Mouse (Mus musculus): Measurements from ENCODE around the gene Asap3. TPM values are rescaled to one million over a fixed set of nuclear protein-coding genes. Genes with fewer than 3 reads are reported as not detected.
A peak's percentile ranks its signal among the peaks of the same experiment; 100 is the strongest.

Asap3 gene
- polyA plus RNA-seq, 1 experiment = 6.3 TPM

GRCm38 (mm10) chr4:136198846-136199245 lies 7.3 kb upstream of the Asap3 start:
- 74% methylated on average over 7 of the region's 7 CpGs for WGBS
- Histone ChIP-seq H3K27me3 (ENCODE audit: control insufficient read depth, insufficient read depth, low read length) (no peaks in the 10 kb centered on the region), H3K4me3 (replicated peaks; ENCODE audit: insufficient read depth, low read depth, low read length) (no peak overlapping the region), H3K4me1 (ENCODE audit: control insufficient read depth, insufficient read depth, low read length) (no peaks in the 10 kb centered on the region), H3K27ac (ENCODE audit: insufficient read depth, low read length) (no peak overlapping the region)
- no peak for TF ChIP-seq CTCF (IDR thresholded peaks at IDR 0.05; ENCODE audit: borderline replicate concordance, insufficient read depth, low read depth, low read length)
- no peak for TF ChIP-seq POLR2A (IDR thresholded peaks at IDR 0.05; ENCODE audit: borderline replicate concordance, insufficient read depth, low read length)
- no peak for DNase-seq

GRCm38 (mm10) chr4:136199562-136200292 lies 6.4 kb upstream of the Asap3 start:
- peak; percentile 34 to 48 for DNase-seq
- no peaks in the 10 kb centered on the region for H3K27me3 ChIP-seq (ENCODE audit: control insufficient read depth, insufficient read depth, low read length)
- no peaks in the 10 kb centered on the region for H3K4me1 ChIP-seq (ENCODE audit: control insufficient read depth, insufficient read depth, low read length)
- no peak overlapping the region for H3K4me3 ChIP-seq (replicated peaks; ENCODE audit: insufficient read depth, low read depth, low read length)
- WGBS = 9% methylated on average over 9 of the region's 9 CpGs
- TF ChIP-seq POLR2A (IDR thresholded peaks at IDR 0.05; ENCODE audit: borderline replicate concordance, insufficient read depth, low read length) = no peak
- peak; percentile 83 for TF ChIP-seq CTCF (IDR thresholded peaks at IDR 0.05; ENCODE audit: borderline replicate concordance, insufficient read depth, low read depth, low read length)
- H3K27ac ChIP-seq (ENCODE audit: insufficient read depth, low read length) = no peak overlapping the region

GRCm38 (mm10) chr4:136202509-136202908 lies 3.7 kb upstream of the Asap3 start:
- Histone ChIP-seq H3K27ac (ENCODE audit: insufficient read depth, low read length) (no peak overlapping the region), H3K4me1 (ENCODE audit: control insufficient read depth, insufficient read depth, low read length) (no peaks in the 10 kb centered on the region), H3K27me3 (ENCODE audit: control insufficient read depth, insufficient read depth, low read length) (no peaks in the 10 kb centered on the region), H3K4me3 (replicated peaks; ENCODE audit: insufficient read depth, low read depth, low read length) (no peak overlapping the region)
- WGBS = 11% methylated on average over 9 of the region's 9 CpGs
- TF ChIP-seq CTCF (IDR thresholded peaks at IDR 0.05; ENCODE audit: borderline replicate concordance, insufficient read depth, low read depth, low read length) = peak; percentile 52; the same call in 1 of the 2 replicates
- no peak for TF ChIP-seq POLR2A (IDR thresholded peaks at IDR 0.05; ENCODE audit: borderline replicate concordance, insufficient read depth, low read length)
- DNase-seq = peak in 1 of 2 experiments; percentile 33

- H3K27me3 ChIP-seq (ENCODE audit: control insufficient read depth, insufficient read depth, low read length) = no peaks in the 10 kb centered on the region
- TF ChIP-seq CTCF (IDR thresholded peaks at IDR 0.05; ENCODE audit: borderline replicate concordance, insufficient read depth, low read depth, low read length) (no peak), POLR2A (IDR thresholded peaks at IDR 0.05; ENCODE audit: borderline replicate concordance, insufficient read depth, low read length) (no peak)
- WGBS = 71% methylated on average over 2 of the region's 2 CpGs
Measured at GRCm38 (mm10) chr4:136204775-136205174, 1.4 kb upstream of the Asap3 start.

GRCm38 (mm10) chr4:136206943-136207342 lies 778 bp downstream of the Asap3 start:
- H3K27me3 ChIP-seq (ENCODE audit: control insufficient read depth, insufficient read depth, low read length) = no peaks in the 10 kb centered on the region
- WGBS = 9% methylated on average over 6 of the region's 6 CpGs
- TF ChIP-seq POLR2A (IDR thresholded peaks at IDR 0.05; ENCODE audit: borderline replicate concordance, insufficient read depth, low read length) (no peak), CTCF (IDR thresholded peaks at IDR 0.05; ENCODE audit: borderline replicate concordance, insufficient read depth, low read depth, low read length) (no peak)
- H3K27ac ChIP-seq (ENCODE audit: insufficient read depth, low read length) = no peak overlapping the region
- H3K4me3 ChIP-seq (replicated peaks; ENCODE audit: insufficient read depth, low read depth, low read length) = peak overlapping the region; percentile 53
- no peak for DNase-seq
- no peaks in the 10 kb centered on the region for H3K4me1 ChIP-seq (ENCODE audit: control insufficient read depth, insufficient read depth, low read length)

More at GRCm38 (mm10) chr4:136204775-136205174, 1.4 kb upstream of the Asap3 start:
- no peaks in the 10 kb centered on the region for H3K4me1 ChIP-seq (ENCODE audit: control insufficient read depth, insufficient read depth, low read length)
- DNase-seq = no peak
- H3K27ac ChIP-seq (ENCODE audit: insufficient read depth, low read length) = no peak overlapping the region
- no peak overlapping the region for H3K4me3 ChIP-seq (replicated peaks; ENCODE audit: insufficient read depth, low read depth, low read length)

- Histone ChIP-seq H3K4me3 (replicated peaks; ENCODE audit: insufficient read depth, low read depth, low read length) (no peak overlapping the region), H3K27me3 (ENCODE audit: control insufficient read depth, insufficient read depth, low read length) (no peaks in the 10 kb centered on the region), H3K4me1 (ENCODE audit: control insufficient read depth, insufficient read depth, low read length) (no peaks in the 10 kb centered on the region), H3K27ac (ENCODE audit: insufficient read depth, low read length) (no peak overlapping the region)
- TF ChIP-seq POLR2A (IDR thresholded peaks at IDR 0.05; ENCODE audit: borderline replicate concordance, insufficient read depth, low read length) = no peak
- no peak for TF ChIP-seq CTCF (IDR thresholded peaks at IDR 0.05; ENCODE audit: borderline replicate concordance, insufficient read depth, low read depth, low read length)
- WGBS = 84% methylated on average over 9 of the region's 9 CpGs
- DNase-seq = no peak
Measured at GRCm38 (mm10) chr4:136210931-136211330, 4.8 kb downstream of the Asap3 start.

- H3K27ac ChIP-seq (ENCODE audit: insufficient read depth, low read length) = no peak overlapping the region
- DNase-seq = no peak
Measured at GRCm38 (mm10) chr4:136213629-136214028, 7.5 kb downstream of the Asap3 start.

GRCm38 (mm10) chr4:136214828-136215227 lies 8.7 kb downstream of the Asap3 start:
- no peak overlapping the region for H3K27ac ChIP-seq (ENCODE audit: insufficient read depth, low read length)
- peaks cover 10% of the 10 kb centered on the region for H3K4me1 ChIP-seq (ENCODE audit: control insufficient read depth, insufficient read depth, low read length)
- TF ChIP-seq POLR2A (IDR thresholded peaks at IDR 0.05; ENCODE audit: borderline replicate concordance, insufficient read depth, low read length) (no peak), CTCF (IDR thresholded peaks at IDR 0.05; ENCODE audit: borderline replicate concordance, insufficient read depth, low read depth, low read length) (no peak)
- no peaks in the 10 kb centered on the region for H3K27me3 ChIP-seq (ENCODE audit: control insufficient read depth, insufficient read depth, low read length)
- H3K4me3 ChIP-seq (replicated peaks; ENCODE audit: insufficient read depth, low read depth, low read length) = no peak overlapping the region
- WGBS = 79% methylated on average over 8 of the region's 8 CpGs
- no peak for DNase-seq

More at GRCm38 (mm10) chr4:136213629-136214028, 7.5 kb downstream of the Asap3 start:
- 63% methylated on average over 7 of the region's 7 CpGs for WGBS
- Histone ChIP-seq H3K4me1 (ENCODE audit: control insufficient read depth, insufficient read depth, low read length) (peaks cover 4% of the 10 kb centered on the region), H3K27me3 (ENCODE audit: control insufficient read depth, insufficient read depth, low read length) (no peaks in the 10 kb centered on the region), H3K4me3 (replicated peaks; ENCODE audit: insufficient read depth, low read depth, low read length) (no peak overlapping the region)
- no peak for TF ChIP-seq CTCF (IDR thresholded peaks at IDR 0.05; ENCODE audit: borderline replicate concordance, insufficient read depth, low read depth, low read length)
- TF ChIP-seq POLR2A (IDR thresholded peaks at IDR 0.05; ENCODE audit: borderline replicate concordance, insufficient read depth, low read length) = no peak
